Comparison of ENCODE assay signal across 11 mouse cellular contexts in the genomic region with DNA sequence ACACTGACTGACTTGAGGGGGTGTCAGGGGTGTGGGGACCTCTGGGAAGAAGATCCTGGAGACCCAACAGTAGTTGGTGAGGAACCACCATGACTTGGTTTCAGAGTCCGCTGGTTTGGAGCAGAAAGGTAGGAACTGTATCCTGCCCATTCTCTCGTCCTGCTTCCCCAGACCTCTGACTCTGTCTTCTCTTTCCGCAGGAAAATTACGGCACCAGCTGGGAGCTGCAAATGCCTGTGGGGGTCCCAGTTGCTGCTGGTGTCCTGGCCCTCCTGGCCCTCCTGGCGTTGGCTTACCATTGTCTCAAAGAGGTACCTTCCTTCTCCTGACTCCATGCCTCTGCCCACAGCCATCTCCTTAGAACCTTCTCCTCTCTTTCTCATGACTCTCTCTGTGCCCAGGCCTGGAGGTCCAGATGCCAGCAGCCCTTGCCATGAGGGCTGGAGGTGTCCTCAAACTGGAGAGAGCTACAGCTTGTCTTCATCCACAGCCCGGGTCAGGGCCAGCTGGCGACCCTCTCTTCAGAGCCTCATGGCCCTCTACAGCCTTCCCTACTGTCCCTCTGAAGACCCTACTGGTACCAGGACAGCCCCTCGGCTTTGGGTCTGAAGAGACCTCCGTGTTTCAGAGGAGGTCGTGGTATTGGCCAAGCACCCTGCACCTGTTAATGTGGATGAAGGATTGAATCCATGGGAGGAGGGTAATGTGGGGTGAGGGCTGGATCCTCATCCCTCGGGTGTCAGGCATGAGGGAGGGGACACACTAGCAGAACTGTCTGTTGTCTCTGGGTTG. TPM values are rescaled to one million over a fixed set of nuclear protein-coding genes. Genes with fewer than 3 reads are reported as not detected.
DNase-seq lines count a peak whose midpoint lies in the region; ATAC-seq and TF ChIP-seq lines count a peak whose summit lies in the region.
"Had no signal": no experiment of that assay in that cellular context is flagged by ENCODE, and none has a peak within 500 bp of the region (broad histone marks: within the 10 kb centered on the region; RNA-seq: fewer than 3 reads in every experiment).

No protein-coding gene starts in this region.

- H3K4me1 ChIP-seq in erythroblast, embryonic 14.5 days (ENCODE audit: control insufficient read depth), result peaks cover 9% of the 10 kb centered on the region
- no peaks in the 10 kb centered on the region for H3K4me1 ChIP-seq in brown adipose tissue, adult 24 weeks (ENCODE audit: control insufficient read depth, insufficient read depth, insufficient read length, low read length)
- H3K4me1 ChIP-seq in liver, embryonic 11.5 days (replicated peaks; ENCODE audit: control insufficient read depth, insufficient read depth, low read length), result peaks cover 15% of the 10 kb centered on the region

- no peak overlapping the region for H3K9ac ChIP-seq in liver, embryonic 11.5 days (ENCODE audit: low read depth, low read length)
- H3K9ac ChIP-seq: midbrain, embryonic 15.5 days had no signal

- H3K9me3 ChIP-seq in erythroblast, embryonic 14.5 days (ENCODE audit: control insufficient read depth, low read length), result peaks cover 4% of the 10 kb centered on the region; the same call in 1 of the 2 replicates
- H3K9me3 ChIP-seq in liver, embryonic 11.5 days (ENCODE audit: control insufficient read depth, low read length), result no peaks in the 10 kb centered on the region
- H3K9me3 ChIP-seq: midbrain, embryonic 15.5 days had no signal

- peak overlapping the region; percentile 47 for H3K4me3 ChIP-seq in erythroblast, embryonic 14.5 days (replicated peaks)
- peak overlapping the region; percentile 41 for H3K4me3 ChIP-seq in layer of hippocampus, adult 2 months
- H3K4me3 ChIP-seq in brown adipose tissue, adult 24 weeks (ENCODE audit: insufficient read depth, low read depth, low read length), result peak overlapping the region; percentile 63
- H3K4me3 ChIP-seq in liver, embryonic 11.5 days (ENCODE audit: low read depth, low read length), result peak overlapping the region; percentile 25; the same call in 1 of the 2 replicates
- H3K4me3 ChIP-seq: midbrain, embryonic 15.5 days had no signal

- peak overlapping the region; percentile 42 for H3K4me2 ChIP-seq in liver, embryonic 11.5 days
- H3K4me2 ChIP-seq: midbrain, embryonic 15.5 days had no signal

- H3K27me3 ChIP-seq in erythroblast, embryonic 14.5 days (ENCODE audit: control insufficient read depth), result peaks cover 42% of the 10 kb centered on the region
- H3K27me3 ChIP-seq in liver, embryonic 11.5 days (replicated peaks; ENCODE audit: control insufficient read depth, insufficient read depth, low read length), result peaks cover 32% of the 10 kb centered on the region

- H3K27ac ChIP-seq in layer of hippocampus, adult 2 months, result peak overlapping the region; percentile 51
- H3K27ac ChIP-seq in brown adipose tissue, adult 24 weeks (replicated peaks; ENCODE audit: low read depth, low read length), result peak overlapping the region; percentile 87
- H3K27ac ChIP-seq in liver, embryonic 11.5 days (ENCODE audit: low read depth, low read length), result no peak overlapping the region
- H3K27ac ChIP-seq: midbrain, embryonic 15.5 days had no signal

- DNase-seq in layer of hippocampus, adult 2 months (ENCODE audit: low spot score in 2 of 2), result no peak
- DNase-seq in layer of hippocampus, postnatal 25 days (ENCODE audit: extremely low spot score in 1 of 2, low spot score in 1 of 2), result no peak
- no peak for DNase-seq in liver, embryonic 11.5 days (ENCODE audit: low spot score)
- DNase-seq in layer of hippocampus, adult 18-20 months (ENCODE audit: low spot score in 2 of 2), result no peak
- DNase-seq in layer of hippocampus, adult 8-10 months (ENCODE audit: low spot score in 2 of 2), result no peak
- DNase-seq: layer of hippocampus, adult 9-11 months had no signal

- no peak for ATAC-seq in erythroblast, adult 5-6 weeks (replicated peaks; ENCODE audit: low FRiP score, poor library complexity, severe bottlenecking)
- ATAC-seq in liver, embryonic 11.5 days (replicated peaks; ENCODE audit: low FRiP score), result no peak
- ATAC-seq: midbrain, embryonic 15.5 days had no signal

- no peaks in the 10 kb centered on the region; the same call in 1 of the 2 replicates for H3K36me3 ChIP-seq in erythroblast, embryonic 14.5 days (ENCODE audit: control insufficient read depth)
- peaks cover 11% of the 10 kb centered on the region for H3K36me3 ChIP-seq in liver, embryonic 11.5 days (ENCODE audit: control insufficient read depth, insufficient read depth, low read length)

- WGBS in liver, embryonic 11.5 days, result 79% methylated on average over 11 of the region's 11 CpGs

- no peak for TF ChIP-seq CTCF in layer of hippocampus, adult 2 months (conservative IDR thresholded peaks at IDR 0.05)

RNA-seq across cellular contexts. Expression of a gene that starts 4.0 kb away (rescaled TPM):
- polyA plus RNA-seq in erythroblast, embryonic 14.5 days (2012), result 0.02 TPM in 1 of 2 replicates, not detected in the other
- not detected in 2 replicates for total RNA-seq in erythroblast, adult 5-6 weeks (2015; ENCODE audit: low replicate concordance)
- not detected in 2 replicates for total RNA-seq in erythroblast, adult 5-6 weeks (2017; ENCODE audit: low replicate concordance)
- under 1 TPM; 0.23 to 0.32 TPM for total RNA-seq in layer of hippocampus, adult 2 months (2021)
- under 1 TPM; 0.28 to 0.49 TPM for total RNA-seq in layer of hippocampus, postnatal 25 days (2021)
- not detected in 2 replicates for polyA plus RNA-seq in brown adipose tissue, adult 24 weeks (2012; ENCODE audit: insufficient read depth, insufficient read length, missing spikeins)
- 0.60 and 0.73 TPM in 2 replicates for polyA plus RNA-seq in liver, embryonic 11.5 days (2014; fragmentation: Nextera tagmentation; extraction: Ambion mirVana)
- total RNA-seq in layer of hippocampus, adult 18-20 months (2021), result under 1 TPM; 0.30 to 0.52 TPM
- total RNA-seq in layer of hippocampus, adult 8-10 months (2022), result 1 to 10 TPM in 1 of 4 experiments, under 1 TPM in 3; 0.51 to 1.3 (median 0.68) TPM
- total RNA-seq: gastrocnemius, postnatal 25 days had no signal

RNA-seq across cellular contexts. Expression of a gene that starts 8.9 kb away (rescaled TPM):
- 2.2 and 3.9 TPM in 2 replicates for polyA plus RNA-seq in erythroblast, embryonic 14.5 days (2012)
- total RNA-seq in erythroblast, adult 5-6 weeks (2015; ENCODE audit: low replicate concordance), result 1.2 TPM in 1 of 2 replicates, not detected in the other
- 1.4 and 4.3 TPM in 2 replicates for total RNA-seq in erythroblast, adult 5-6 weeks (2017; ENCODE audit: low replicate concordance)
- 10 to 100 TPM; 46.2 to 48.3 TPM for total RNA-seq in layer of hippocampus, adult 2 months (2021)
- 10 to 100 TPM; 55.1 to 58.7 TPM for total RNA-seq in layer of hippocampus, postnatal 25 days (2021)
- 4.0 and 5.1 TPM in 2 replicates for polyA plus RNA-seq in brown adipose tissue, adult 24 weeks (2012; ENCODE audit: insufficient read depth, insufficient read length, missing spikeins)
- 10.4 and 11.4 TPM in 2 replicates for polyA plus RNA-seq in liver, embryonic 11.5 days (2014; fragmentation: Nextera tagmentation; extraction: Ambion mirVana)
- total RNA-seq in layer of hippocampus, adult 18-20 months (2021), result 10 to 100 TPM; 52.0 to 53.6 TPM
- total RNA-seq in layer of hippocampus, adult 8-10 months (2022), result 10 to 100 TPM; 53.1 to 56.9 (median 53.6) TPM

RNA-seq across cellular contexts. Expression of a gene that starts 21.8 kb away (rescaled TPM):
- 1.4 and 2.3 TPM in 2 replicates for polyA plus RNA-seq in erythroblast, embryonic 14.5 days (2012)
- 2.1 and 2.3 TPM in 2 replicates for total RNA-seq in erythroblast, adult 5-6 weeks (2015; ENCODE audit: low replicate concordance)
- 3.8 and 4.7 TPM in 2 replicates for total RNA-seq in erythroblast, adult 5-6 weeks (2017; ENCODE audit: low replicate concordance)
- total RNA-seq in layer of hippocampus, adult 2 months (2021), result 100 to 1,000 TPM; 310 to 345 TPM
- 100 to 1,000 TPM; 263 to 298 TPM for total RNA-seq in layer of hippocampus, postnatal 25 days (2021)
- 25.8 and 26.8 TPM in 2 replicates for polyA plus RNA-seq in brown adipose tissue, adult 24 weeks (2012; ENCODE audit: insufficient read depth, insufficient read length, missing spikeins)
- polyA plus RNA-seq in liver, embryonic 11.5 days (2014; fragmentation: Nextera tagmentation; extraction: Ambion mirVana), result 39.1 and 42.3 TPM in 2 replicates
- 100 to 1,000 TPM; 390 to 405 TPM for total RNA-seq in layer of hippocampus, adult 18-20 months (2021)
- total RNA-seq in layer of hippocampus, adult 8-10 months (2022), result 100 to 1,000 TPM; 324 to 395 (median 358) TPM

RNA-seq across cellular contexts. Expression of a gene that starts 23.5 kb away (rescaled TPM):
- 46.9 and 56.9 TPM in 2 replicates for polyA plus RNA-seq in erythroblast, embryonic 14.5 days (2012)
- total RNA-seq in erythroblast, adult 5-6 weeks (2015; ENCODE audit: low replicate concordance), result 10.0 and 14.2 TPM in 2 replicates
- 7.3 and 9.2 TPM in 2 replicates for total RNA-seq in erythroblast, adult 5-6 weeks (2017; ENCODE audit: low replicate concordance)
- 1 to 10 TPM; 3.4 to 3.5 TPM for total RNA-seq in layer of hippocampus, adult 2 months (2021)
- total RNA-seq in layer of hippocampus, postnatal 25 days (2021), result 1 to 10 TPM; 2.7 to 3.7 TPM
- 1.8 TPM in 1 of 2 replicates, not detected in the other for polyA plus RNA-seq in brown adipose tissue, adult 24 weeks (2012; ENCODE audit: insufficient read depth, insufficient read length, missing spikeins)
- polyA plus RNA-seq in liver, embryonic 11.5 days (2014; fragmentation: Nextera tagmentation; extraction: Ambion mirVana), result 51.5 and 60.2 TPM in 2 replicates
- 1 to 10 TPM; 3.4 to 3.8 TPM for total RNA-seq in layer of hippocampus, adult 18-20 months (2021)
- 1 to 10 TPM; 4.3 to 5.2 (median 4.7) TPM for total RNA-seq in layer of hippocampus, adult 8-10 months (2022)

RNA-seq across cellular contexts. Expression of a gene that starts 27.0 kb away (rescaled TPM):
- 0.06 TPM in 1 of 2 replicates, not detected in the other for polyA plus RNA-seq in erythroblast, embryonic 14.5 days (2012)
- total RNA-seq in erythroblast, adult 5-6 weeks (2015; ENCODE audit: low replicate concordance), result not detected in 2 replicates
- not detected in 2 replicates for total RNA-seq in erythroblast, adult 5-6 weeks (2017; ENCODE audit: low replicate concordance)
- total RNA-seq in layer of hippocampus, adult 2 months (2021), result under 1 TPM; 0.25 to 0.64 TPM
- under 1 TPM; 0.17 to 0.61 TPM for total RNA-seq in layer of hippocampus, postnatal 25 days (2021)
- not detected in 2 replicates for polyA plus RNA-seq in brown adipose tissue, adult 24 weeks (2012; ENCODE audit: insufficient read depth, insufficient read length, missing spikeins)
- 0.11 TPM in 1 of 2 replicates, not detected in the other for polyA plus RNA-seq in liver, embryonic 11.5 days (2014; fragmentation: Nextera tagmentation; extraction: Ambion mirVana)
- total RNA-seq in layer of hippocampus, adult 18-20 months (2021), result under 1 TPM in 1 of 2 experiments, not detected in 1; 0.33 TPM
- total RNA-seq in layer of hippocampus, adult 8-10 months (2022), result under 1 TPM; 0.16 to 0.81 (median 0.32) TPM
- total RNA-seq: gastrocnemius, postnatal 25 days had no signal

Comparison
In these comparisons a context has a peak if more than half of its experiments do, and no peak if none do; other contexts are left out.
1. RNA of a gene that starts 8.9 kb away (total RNA-seq): 55.1 to 58.7 TPM in layer of hippocampus, postnatal 25 days, 53.1 to 56.9 TPM in layer of hippocampus, adult 8-10 months, 52.0 to 53.6 TPM in layer of hippocampus, adult 18-20 months and 46.2 to 48.3 TPM in layer of hippocampus, adult 2 months; 1.2 to 4.3 TPM in erythroblast, adult 5-6 weeks; every median in the first group is over 4 times any median in the second.
2. RNA of a gene that starts 21.8 kb away (total RNA-seq): 390 to 405 TPM in layer of hippocampus, adult 18-20 months, 324 to 395 TPM in layer of hippocampus, adult 8-10 months, 310 to 345 TPM in layer of hippocampus, adult 2 months and 263 to 298 TPM in layer of hippocampus, postnatal 25 days; 2.1 to 4.7 TPM in erythroblast, adult 5-6 weeks; every median in the first group is over 10 times any median in the second.
3. Peak in every context shown above with its lines, with median percentiles within 50 percentile points of each other: H3K4me3 ChIP-seq.